Mouse (Mus musculus) kidney, embryonic 14.5 days (tissue): ENCODE measurements at regions not wholly inside any gene's neighbourhood (a gene's known extent, or its start where the extent isn't known, plus 50 kb on each side); places are given as distances from the start of the nearest gene placed in this dataset.
"Not testable (repeated sequence)": the region's sequence is repeated elsewhere in the genome, so short reads cannot be mapped to it uniquely, and the experiment has no call there.

Source experiments
- ATAC-seq: fragments of 200-750 bp; cut with Nextera tagmentation; 2 replicates; pipeline ENCODE4 v1.8.0; 2017; ENCODE audit warnings: moderate number of reproducible peaks, mild to moderate bottlenecking, moderate TSS enrichment, moderate library complexity; ENCODE audit not compliant: low FRiP score, low TSS enrichment
- H3K27ac ChIP-seq: fragments of 300-500 bp; sonication (generic); 2 replicates; pipeline ENCODE4 v1.5.1; 2014; ENCODE audit warnings: low read depth, mild to moderate bottlenecking, low read length, moderate library complexity, mixed read lengths
- H3K27me3 ChIP-seq: fragments of 300-500 bp; sonication (generic); 2 replicates; pipeline ENCODE4 v1.6.1; 2014; ENCODE audit warnings: mild to moderate bottlenecking, low read length; ENCODE audit not compliant: control insufficient read depth, insufficient read depth
- H3K36me3 ChIP-seq: fragments of 300-500 bp; sonication (generic); 2 replicates; pipeline ENCODE4 v1.6.1; 2014; ENCODE audit warnings: low read length, mixed read lengths; ENCODE audit not compliant: control insufficient read depth, insufficient read depth
- H3K4me1 ChIP-seq: fragments of 300-500 bp; sonication (generic); 2 replicates; pipeline ENCODE4 v1.6.1; 2014; ENCODE audit warnings: low read length, mixed read lengths; ENCODE audit not compliant: control insufficient read depth, insufficient read depth
- H3K4me2 ChIP-seq: fragments of 300-500 bp; sonication (generic); replicated peaks from 2 replicates; pipeline ENCODE4 v1.6.1; 2014; ENCODE audit warnings: low read depth, mild to moderate bottlenecking, low read length
- H3K4me3 ChIP-seq: fragments of 300-500 bp; sonication (generic); 2 replicates; pipeline ENCODE4 v1.5.1; 2014; ENCODE audit warnings: mild to moderate bottlenecking, low read length
- H3K9ac ChIP-seq: fragments of 300-500 bp; sonication (generic); 2 replicates; pipeline ENCODE4 v1.6.1; 2014; ENCODE audit warnings: low read depth, mild to moderate bottlenecking, low read length, moderate library complexity
- H3K9me3 ChIP-seq: fragments of 300-500 bp; sonication (generic); 2 replicates; pipeline ENCODE4 v1.6.1; 2016; ENCODE audit warnings: low read length; ENCODE audit not compliant: control insufficient read depth
- WGBS: fragments of 180-500 bp; shearing (Covaris S2); extraction: QIAGEN DNeasy Blood & Tissue Kit; methylation state at CpG from one replicate; pipeline ENCODE4 v1.1.7; 2014; 5-methylcytosine and 5-hydroxymethylcytosine counted together

DNA sequence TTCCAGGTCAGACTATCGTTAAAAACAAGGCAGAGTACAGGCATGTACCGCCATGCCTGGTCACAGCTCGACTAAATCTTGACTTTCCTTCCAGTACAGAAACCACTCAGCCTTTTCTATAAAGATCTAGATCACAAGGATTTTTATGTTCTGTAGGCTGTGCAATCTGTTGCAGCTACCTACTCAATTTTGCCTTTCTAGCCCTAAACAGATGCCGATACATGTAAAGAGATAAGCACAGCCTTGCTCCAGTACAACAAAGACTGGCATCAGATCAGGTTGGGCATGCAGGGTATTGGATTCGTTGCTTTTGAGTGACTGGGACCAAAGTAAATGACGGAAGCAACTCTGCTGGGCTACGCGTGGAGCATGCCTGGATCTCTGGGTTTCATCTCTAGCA is 411.9 kb upstream of the Auts2 start:
- Histone ChIP-seq H3K9ac (no peak overlapping the region), H3K27ac (no peak overlapping the region), H3K9me3 (no peaks in the 10 kb centered on the region), H3K36me3 (no peaks in the 10 kb centered on the region), H3K27me3 (no peaks in the 10 kb centered on the region), H3K4me2 (no peak overlapping the region), H3K4me3 (no peak overlapping the region), H3K4me1 (no peaks in the 10 kb centered on the region)
- no peak for ATAC-seq
- WGBS = 93% methylated on average over 8 of the region's 8 CpGs

DNA sequence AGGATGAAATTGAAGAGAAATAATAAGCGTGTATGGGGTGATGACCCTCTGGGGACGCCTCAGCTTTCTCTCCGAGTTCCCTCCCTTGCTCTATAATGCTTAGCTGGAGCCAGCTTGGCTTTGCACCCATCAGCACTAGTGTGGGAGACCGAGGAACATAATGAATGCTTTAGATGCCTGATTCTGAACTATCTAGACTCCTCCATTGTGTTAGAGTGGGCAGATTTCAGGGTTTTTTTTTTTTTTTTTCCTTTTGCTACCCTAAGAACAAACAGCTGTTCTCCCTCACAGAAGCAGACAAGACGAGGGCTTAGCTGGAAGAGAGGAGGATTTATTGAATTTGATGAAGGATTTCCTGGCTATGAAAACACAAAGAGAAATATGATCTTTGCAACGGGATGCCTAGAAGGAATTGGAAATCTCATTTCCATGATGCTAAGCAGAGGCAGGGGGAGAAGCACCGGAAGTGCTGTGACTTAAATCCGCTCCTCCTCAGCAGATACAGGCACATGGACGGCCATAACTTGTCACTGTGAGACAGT is 390.4 kb upstream of the Auts2 start:
- 0 out of 2 replicates have a peak overlapping the region, but pooled peaks have one; percentile 1 for H3K27ac ChIP-seq
- 24% methylated on average over 9 of the region's 9 CpGs for WGBS

DNA sequence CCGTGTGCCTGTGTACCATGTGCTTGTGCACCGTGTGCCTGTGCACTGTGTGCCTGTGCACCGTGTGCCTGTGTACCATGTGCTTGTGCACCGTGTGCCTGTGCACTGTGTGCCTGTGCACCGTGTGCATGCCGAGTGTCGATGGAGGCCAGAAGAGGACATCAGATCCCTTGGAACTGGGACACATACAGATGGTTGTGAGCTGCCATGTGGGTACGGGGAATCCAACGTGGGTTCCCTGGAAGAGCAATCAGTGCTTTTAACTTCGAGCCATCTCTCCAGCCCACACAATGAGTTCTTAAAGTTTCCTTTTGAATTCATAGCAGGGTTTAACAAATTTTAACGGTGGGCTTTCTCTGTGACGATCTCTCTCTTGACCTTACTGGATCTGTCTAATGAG is 386.8 kb upstream of the Auts2 start:
- not testable (repeated sequence) for H3K4me3 ChIP-seq, H3K27ac ChIP-seq, H3K9ac ChIP-seq, H3K9me3 ChIP-seq, H3K27me3 ChIP-seq, H3K4me1 ChIP-seq, ATAC-seq, H3K4me2 ChIP-seq, H3K36me3 ChIP-seq
- 89% methylated on average over 12 of the region's 12 CpGs for WGBS

More for the DNA sequence above, 390.4 kb upstream of the Auts2 start:
- H3K9me3 ChIP-seq = no peaks in the 10 kb centered on the region
- H3K4me1 ChIP-seq = no peaks in the 10 kb centered on the region
- H3K9ac ChIP-seq = no peak overlapping the region
- no peak overlapping the region for H3K4me2 ChIP-seq
- no peaks in the 10 kb centered on the region for H3K36me3 ChIP-seq
- no peak overlapping the region for H3K4me3 ChIP-seq
- peak; percentile 90 for ATAC-seq
- H3K27me3 ChIP-seq = no peaks in the 10 kb centered on the region

DNA sequence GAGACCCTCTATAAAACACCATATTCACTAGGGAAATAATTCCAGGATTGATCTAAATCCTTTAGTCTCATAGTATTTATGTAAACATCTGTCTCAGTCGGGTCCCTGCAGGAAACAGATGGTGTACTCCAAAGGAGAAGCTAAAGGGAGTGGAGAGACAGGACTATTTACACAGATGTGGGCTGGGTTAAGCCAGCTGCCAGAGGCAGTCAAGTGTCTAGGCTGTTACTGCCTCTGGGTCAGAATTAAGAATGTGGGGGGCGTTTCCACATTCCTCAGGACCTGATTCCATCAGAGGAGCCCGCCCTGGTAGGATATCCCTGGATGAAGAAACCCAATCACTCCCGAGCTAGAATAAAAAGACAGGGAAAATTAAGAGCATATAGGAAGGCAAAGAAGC is 380.2 kb upstream of the Auts2 start:
- peak; percentile 88 for ATAC-seq
- no peaks in the 10 kb centered on the region for H3K36me3 ChIP-seq
- peaks cover 4% of the 10 kb centered on the region; the same call in 1 of the 2 replicates for H3K9me3 ChIP-seq
- H3K4me2 ChIP-seq = no peak overlapping the region
- H3K4me3 ChIP-seq = no peak overlapping the region
- no peaks in the 10 kb centered on the region for H3K27me3 ChIP-seq
- no peaks in the 10 kb centered on the region for H3K4me1 ChIP-seq
- 8% methylated on average over 4 of the region's 4 CpGs for WGBS
- H3K9ac ChIP-seq = no peak overlapping the region
- no peak overlapping the region for H3K27ac ChIP-seq

DNA sequence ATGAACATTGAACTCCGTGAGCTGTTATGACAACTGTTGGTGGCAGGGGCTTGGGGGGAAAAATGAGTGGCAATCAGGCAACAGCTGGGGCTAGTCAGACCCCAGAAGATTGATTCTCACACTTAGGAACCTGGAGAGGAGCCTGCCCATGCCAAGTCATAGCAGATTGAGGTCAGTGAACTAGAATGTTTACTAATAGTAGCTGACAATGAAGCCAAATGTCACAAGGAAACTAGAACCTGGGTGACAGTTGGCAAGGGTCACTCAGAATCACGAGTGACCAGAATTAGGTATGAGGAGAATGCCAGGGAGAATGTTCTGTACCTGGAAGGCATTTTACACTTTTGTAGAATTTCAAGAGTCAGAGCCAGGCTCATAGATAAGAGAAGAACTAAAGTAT is 365.9 kb upstream of the Auts2 start:
- ATAC-seq = no peak
- H3K27ac ChIP-seq = no peak overlapping the region
- no peaks in the 10 kb centered on the region for H3K9me3 ChIP-seq
- H3K4me3 ChIP-seq = no peak overlapping the region
- H3K36me3 ChIP-seq = no peaks in the 10 kb centered on the region
- H3K27me3 ChIP-seq = no peaks in the 10 kb centered on the region
- 66% methylated on average over 2 of the region's 2 CpGs for WGBS
- no peak overlapping the region for H3K9ac ChIP-seq
- H3K4me1 ChIP-seq = no peaks in the 10 kb centered on the region
- no peak overlapping the region for H3K4me2 ChIP-seq

DNA sequence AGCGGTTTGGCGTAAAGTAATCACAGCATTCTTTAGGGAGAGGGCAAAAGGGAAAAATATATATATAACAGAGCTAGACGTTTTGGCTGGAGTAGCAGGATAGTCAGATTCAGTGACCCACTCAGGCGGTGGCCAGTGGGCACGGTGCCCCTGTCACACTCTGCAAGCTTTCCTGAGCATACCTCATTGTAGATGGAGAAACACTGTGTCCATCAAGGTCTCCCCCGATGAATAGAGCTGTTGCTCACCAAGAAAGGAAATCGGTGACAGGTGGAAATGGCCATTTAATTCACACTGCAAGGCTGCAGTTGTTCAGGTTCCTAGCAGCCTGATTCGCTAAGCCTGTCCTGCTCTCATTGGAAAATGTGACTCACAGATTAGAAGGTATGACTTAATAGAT is 365.1 kb upstream of the Auts2 start:
- H3K9ac ChIP-seq = no peak overlapping the region
- H3K4me1 ChIP-seq = no peaks in the 10 kb centered on the region
- 75% methylated on average over 8 of the region's 8 CpGs for WGBS
- H3K4me2 ChIP-seq = no peak overlapping the region
- H3K4me3 ChIP-seq = no peak overlapping the region
- no peak for ATAC-seq
- no peaks in the 10 kb centered on the region for H3K36me3 ChIP-seq
- no peaks in the 10 kb centered on the region for H3K9me3 ChIP-seq
- no peaks in the 10 kb centered on the region for H3K27me3 ChIP-seq
- no peak overlapping the region for H3K27ac ChIP-seq

DNA sequence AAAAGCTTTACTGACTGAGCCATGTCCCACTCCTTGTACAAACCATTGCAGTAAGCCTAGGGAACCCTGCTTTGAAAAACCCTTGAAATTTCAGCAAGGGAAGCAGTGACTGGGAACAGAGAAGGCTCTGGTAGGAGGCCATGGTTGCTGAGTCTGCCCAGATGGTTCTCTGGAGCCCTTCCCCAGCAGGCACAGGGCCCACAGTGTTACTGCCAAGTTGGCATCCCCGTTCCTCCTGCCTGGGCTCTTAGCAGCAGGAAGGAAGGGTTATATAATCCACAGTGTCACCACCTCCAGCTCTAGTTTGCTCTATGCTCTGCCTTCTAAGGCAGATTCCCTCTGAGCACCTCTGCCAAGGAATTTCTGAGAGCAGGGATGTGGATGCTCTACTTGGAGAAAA is 349.4 kb upstream of the Auts2 start:
- Histone ChIP-seq H3K36me3 (no peaks in the 10 kb centered on the region), H3K9ac (no peak overlapping the region), H3K4me3 (no peak overlapping the region), H3K27me3 (no peaks in the 10 kb centered on the region), H3K4me2 (no peak overlapping the region), H3K4me1 (no peaks in the 10 kb centered on the region), H3K9me3 (no peaks in the 10 kb centered on the region), H3K27ac (no peak overlapping the region)
- no peak for ATAC-seq
- WGBS = 94% methylated on average over 1 of the region's 1 CpGs

DNA sequence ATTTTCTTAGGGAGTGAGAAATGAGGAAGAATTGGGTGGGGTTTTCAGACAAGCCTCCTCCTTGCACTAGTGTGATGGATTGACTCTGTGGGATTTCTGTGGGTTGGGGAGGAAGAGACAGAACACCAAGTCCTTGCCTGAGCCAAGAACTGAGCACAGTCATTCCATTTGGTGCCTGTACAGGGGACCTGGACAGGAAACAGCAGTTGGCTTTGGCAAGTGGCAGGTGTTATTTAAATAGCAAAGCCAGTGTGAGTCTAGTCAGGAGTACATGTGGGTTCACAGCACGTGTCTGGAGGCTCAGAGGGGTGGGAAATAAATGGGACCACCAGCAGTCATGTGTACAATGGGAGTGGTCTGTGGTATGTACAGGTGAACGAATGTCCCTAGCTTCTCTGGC is 341.0 kb upstream of the Auts2 start:
- no peak overlapping the region for H3K4me2 ChIP-seq
- no peaks in the 10 kb centered on the region for H3K4me1 ChIP-seq
- H3K9ac ChIP-seq = no peak overlapping the region
- H3K27me3 ChIP-seq = no peaks in the 10 kb centered on the region
- no peak overlapping the region for H3K4me3 ChIP-seq
- 60% methylated on average over 2 of the region's 2 CpGs for WGBS
- no peak for ATAC-seq
- H3K9me3 ChIP-seq = no peaks in the 10 kb centered on the region
- H3K27ac ChIP-seq = no peak overlapping the region
- H3K36me3 ChIP-seq = no peaks in the 10 kb centered on the region

DNA sequence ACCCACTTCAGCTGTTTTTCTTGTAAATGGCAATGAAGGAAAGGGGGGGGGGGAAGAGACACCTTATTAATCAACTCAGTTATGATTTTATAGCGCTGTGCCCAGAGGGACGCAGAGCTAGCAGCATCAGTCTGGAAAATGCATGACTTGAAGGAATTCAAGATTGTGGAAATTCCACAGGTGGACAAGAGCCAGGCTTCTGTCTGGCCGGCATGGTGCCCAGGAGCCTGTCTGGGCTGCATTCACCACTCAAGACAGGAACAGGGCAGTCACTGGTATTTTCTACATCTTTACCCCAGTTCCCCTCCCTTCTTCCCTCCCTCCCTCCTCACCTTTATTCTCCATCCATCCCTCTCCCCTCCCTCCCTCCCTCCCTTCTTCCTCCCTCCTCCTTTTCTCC is 339.1 kb upstream of the Auts2 start:
- Histone ChIP-seq H3K27ac (no peak overlapping the region), H3K9me3 (no peaks in the 10 kb centered on the region), H3K27me3 (no peaks in the 10 kb centered on the region), H3K4me3 (no peak overlapping the region), H3K4me1 (no peaks in the 10 kb centered on the region), H3K9ac (no peak overlapping the region), H3K4me2 (no peak overlapping the region), H3K36me3 (no peaks in the 10 kb centered on the region)
- 71% methylated on average over 3 of the region's 3 CpGs for WGBS
- ATAC-seq = no peak
